Mouse (Mus musculus) stomach, postnatal 0 days (tissue): ENCODE measurements around the gene Nubp2. TPM values are rescaled to one million over a fixed set of nuclear protein-coding genes. Genes with fewer than 3 reads are reported as not detected.
A peak's percentile ranks its signal among the peaks of the same experiment; 100 is the strongest.

ENCODE experiments used
- ATAC-seq: fragments of 200-750 bp; cut with Nextera tagmentation; 2 replicates; pipeline ENCODE4 v1.8.0; 2017; ENCODE audit not compliant: low FRiP score, low TSS enrichment
- DNase-seq: peaks from one replicate; pipeline ENCODE4 v3.0.0-alpha.2; 2016; ENCODE audit warnings: low spot score
- H3K27ac ChIP-seq: fragments of 300-500 bp; sonication (generic); replicated peaks from 2 replicates; pipeline ENCODE4 v1.5.1; 2014; ENCODE audit warnings: mild to moderate bottlenecking, control low read depth
- H3K27me3 ChIP-seq: fragments of 300-500 bp; sonication (generic); 2 replicates; pipeline ENCODE4 v1.6.1; 2014; ENCODE audit warnings: low read length; ENCODE audit not compliant: control insufficient read depth, insufficient read depth
- H3K36me3 ChIP-seq: fragments of 300-500 bp; sonication (generic); 2 replicates; pipeline ENCODE4 v1.6.1; 2014; ENCODE audit warnings: low read length, mixed read lengths; ENCODE audit not compliant: control insufficient read depth, insufficient read depth
- H3K4me1 ChIP-seq: fragments of 300-500 bp; sonication (generic); replicated peaks from 2 replicates; pipeline ENCODE4 v1.6.1; 2014; ENCODE audit warnings: antibody characterized with exemption; ENCODE audit not compliant: control insufficient read depth, insufficient read depth
- H3K4me2 ChIP-seq: fragments of 300-500 bp; sonication (generic); replicated peaks from 2 replicates; pipeline ENCODE4 v1.6.1; 2014; ENCODE audit warnings: low read depth, mild to moderate bottlenecking, control low read depth, moderate library complexity
- H3K4me3 ChIP-seq: fragments of 300-500 bp; sonication (generic); 2 replicates; pipeline ENCODE4 v1.5.1; 2014; ENCODE audit warnings: low read depth, low read length, control low read depth
- H3K9ac ChIP-seq: fragments of 300-500 bp; sonication (generic); 2 replicates; pipeline ENCODE4 v1.6.1; 2014; ENCODE audit warnings: mild to moderate bottlenecking, low read length, control low read depth, mixed read lengths
- H3K9me3 ChIP-seq: fragments of 300-500 bp; sonication (generic); 2 replicates; pipeline ENCODE4 v1.6.1; 2016; ENCODE audit warnings: low read length; ENCODE audit not compliant: control insufficient read depth
- CTCF ChIP-seq: IDR thresholded peaks from 2 replicates; pipeline ENCODE4 v1.5.1; 2016; ENCODE audit warnings: antibody characterized with exemption, low read depth, mild to moderate bottlenecking, moderate library complexity
- EP300 ChIP-seq: optimal IDR thresholded peaks from 2 replicates; pipeline ENCODE3; 2016; ENCODE audit warnings: antibody characterized with exemption
- WGBS: fragments of 180-500 bp; shearing (Covaris S2); extraction: QIAGEN DNeasy Blood & Tissue Kit; methylation state at CpG from one replicate; pipeline ENCODE4 v1.1.7; 2014; 5-methylcytosine and 5-hydroxymethylcytosine counted together
- polyA plus RNA-seq: library from polyadenylated mRNA; unstranded; fragments of >200 nt; fragmentation: Nextera tagmentation; extraction: Ambion mirVana; gene quantifications from 2 replicates; pipeline ENCODE4 v1.2.1, GENCODE M21; 2015

Gene Nubp2
- polyA plus RNA-seq, 1 experiment from 2014 or later, result 39.4 TPM

DNA sequence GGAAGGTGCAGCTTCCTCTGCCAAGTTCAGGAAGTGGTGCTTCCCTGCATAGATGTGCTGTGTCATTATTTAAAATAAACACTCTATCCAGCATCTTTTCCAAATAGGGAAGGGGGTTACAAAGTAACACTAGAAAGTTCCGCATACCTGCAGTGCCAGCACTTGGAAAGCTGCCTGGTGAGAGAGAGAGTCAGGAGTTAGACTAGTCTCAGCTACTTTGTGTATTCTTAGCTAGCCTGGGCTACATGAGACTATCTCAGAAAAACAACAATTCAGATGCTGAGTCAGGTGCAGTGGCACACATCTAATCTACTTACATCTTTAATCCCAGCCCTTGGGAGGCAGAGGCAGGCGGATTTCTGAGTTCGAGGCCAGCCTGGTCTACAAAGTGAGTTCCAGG, 24.4 kb downstream of the Nubp2 start:
- Histone ChIP-seq H3K4me2 (no peak overlapping the region), H3K4me3 (no peak overlapping the region), H3K27ac (no peak overlapping the region), H3K9ac (no peak overlapping the region), H3K4me1 (no peaks in the 10 kb centered on the region), H3K27me3 (no peaks in the 10 kb centered on the region), H3K36me3 (peaks cover 14% of the 10 kb centered on the region), H3K9me3 (no peaks in the 10 kb centered on the region)
- TF ChIP-seq EP300, result no peak
- TF ChIP-seq CTCF, result no peak
- WGBS, result 95% methylated on average over 3 of the region's 3 CpGs
- ATAC-seq (no peak), DNase-seq (no peak)

DNA sequence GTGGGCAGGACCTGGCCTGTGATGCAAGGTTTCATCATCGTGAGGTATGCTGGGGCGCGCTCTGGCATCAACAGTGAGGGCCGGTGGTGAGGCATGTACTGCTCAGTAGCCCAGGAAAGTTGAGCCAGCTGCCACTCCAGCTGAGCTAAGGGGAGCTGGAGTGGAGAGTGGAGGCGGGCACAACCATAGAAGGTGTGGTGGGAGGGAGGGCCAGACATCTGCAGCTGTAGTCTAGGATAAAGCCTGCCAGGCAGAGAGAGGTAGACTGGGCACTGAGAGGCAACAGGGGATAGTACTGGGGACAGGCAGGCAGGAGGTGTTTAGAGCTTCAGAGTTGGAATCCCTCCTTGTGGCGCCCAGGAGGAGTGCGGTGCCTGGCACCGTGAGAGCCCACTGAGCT, 26.1 kb downstream of the Nubp2 start:
- no peak overlapping the region for H3K27ac ChIP-seq
- TF ChIP-seq EP300 (no peak), CTCF (no peak)
- no peaks in the 10 kb centered on the region for H3K4me1 ChIP-seq
- no peaks in the 10 kb centered on the region for H3K9me3 ChIP-seq
- H3K4me3 ChIP-seq, result no peak overlapping the region
- no peaks in the 10 kb centered on the region for H3K27me3 ChIP-seq
- no peak for DNase-seq
- ATAC-seq, result peak; percentile 25; the same call in 1 of the 2 replicates
- 91% methylated on average over 8 of the region's 8 CpGs for whole genome bisulfite sequencing
- H3K4me2 ChIP-seq, result no peak overlapping the region
- H3K36me3 ChIP-seq, result peaks cover 21% of the 10 kb centered on the region
- no peak overlapping the region for H3K9ac ChIP-seq

GRCm38 (mm10) chr17:24858967-24859366, 27.2 kb downstream of the Nubp2 start:
- H3K4me2 ChIP-seq, result no peak overlapping the region
- no peak overlapping the region for H3K27ac ChIP-seq
- H3K36me3 ChIP-seq, result peaks cover 19% of the 10 kb centered on the region
- no peak overlapping the region for H3K9ac ChIP-seq
- no peak overlapping the region for H3K4me3 ChIP-seq
- 88% methylated on average over 6 of the region's 6 CpGs for WGBS
- no peak for DNase-seq
- ATAC-seq, result no peak
- H3K9me3 ChIP-seq, result no peaks in the 10 kb centered on the region
- H3K4me1 ChIP-seq, result no peaks in the 10 kb centered on the region
- TF ChIP-seq EP300, result no peak
- TF ChIP-seq CTCF, result no peak
- H3K27me3 ChIP-seq, result no peaks in the 10 kb centered on the region

DNA sequence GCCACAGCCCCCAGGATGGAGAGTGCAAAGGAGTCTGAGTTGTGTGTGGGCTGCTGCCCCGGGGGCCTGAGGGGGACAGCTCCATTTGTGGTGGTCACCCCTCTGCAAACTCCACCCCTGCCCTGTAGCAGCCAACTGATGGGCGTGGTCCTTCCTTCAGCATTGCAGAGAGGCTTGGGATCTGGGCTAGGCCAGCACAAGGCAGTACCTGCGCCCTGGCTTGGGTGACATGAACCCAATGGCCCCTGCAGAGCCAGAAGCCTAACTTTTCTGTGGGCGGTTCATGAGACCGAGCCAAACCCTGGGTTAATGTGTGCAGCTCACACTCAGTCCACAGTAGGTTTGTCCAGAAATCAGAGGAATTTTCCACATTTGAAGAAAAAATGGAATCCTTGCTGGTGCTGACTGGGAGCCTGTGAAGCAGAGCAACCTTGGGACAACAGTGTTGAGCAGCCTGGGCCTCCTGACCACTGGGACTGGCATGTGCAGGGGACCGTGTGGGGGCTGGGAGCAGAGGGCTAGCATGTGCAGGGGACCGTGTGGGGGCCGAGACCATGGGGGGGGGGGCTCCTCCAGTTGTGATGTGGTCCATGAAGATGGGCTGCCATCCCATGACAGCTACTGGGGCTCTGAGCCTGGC, 28.2 kb downstream of the Nubp2 start:
- Histone ChIP-seq H3K27ac (no peak overlapping the region), H3K9me3 (no peaks in the 10 kb centered on the region), H3K9ac (no peak overlapping the region), H3K4me2 (no peak overlapping the region), H3K27me3 (no peaks in the 10 kb centered on the region), H3K36me3 (peaks cover 15% of the 10 kb centered on the region), H3K4me1 (no peaks in the 10 kb centered on the region), H3K4me3 (no peak overlapping the region)
- 85% methylated on average over 8 of the region's 8 CpGs for WGBS
- DNase-seq, result no peak
- ATAC-seq, result 0 out of 2 replicates have a peak, but pooled peaks have one; percentile 15
- no peak for TF ChIP-seq EP300
- TF ChIP-seq CTCF, result no peak

DNA sequence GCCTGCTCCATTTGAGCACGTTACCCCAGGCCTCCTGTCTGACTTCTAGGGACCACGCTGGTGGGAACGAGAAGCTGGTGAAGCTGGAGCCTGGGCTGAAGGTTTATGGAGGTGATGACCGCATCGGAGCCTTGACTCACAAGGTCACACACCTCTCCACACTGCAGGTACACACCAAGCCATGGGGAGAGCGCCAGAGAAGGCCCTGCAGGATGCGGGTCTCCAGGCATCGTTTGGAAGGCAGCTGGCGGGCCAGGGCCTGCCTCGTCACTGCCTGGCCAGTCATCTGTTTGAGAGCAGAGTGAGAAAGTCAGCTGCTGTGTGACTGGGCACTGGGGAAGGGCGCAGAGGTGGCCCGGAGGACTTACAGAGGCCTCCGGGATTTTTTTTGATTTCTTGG, 29.6 kb downstream of the Nubp2 start:
- Histone ChIP-seq H3K9me3 (no peaks in the 10 kb centered on the region), H3K27me3 (no peaks in the 10 kb centered on the region), H3K4me3 (no peak overlapping the region), H3K4me1 (no peaks in the 10 kb centered on the region), H3K27ac (no peak overlapping the region), H3K4me2 (no peak overlapping the region), H3K36me3 (peaks cover 15% of the 10 kb centered on the region), H3K9ac (no peak overlapping the region)
- DNase-seq (no peak), ATAC-seq (no peak)
- TF ChIP-seq EP300, result no peak
- no peak for TF ChIP-seq CTCF
- 93% methylated on average over 13 of the region's 13 CpGs for WGBS

DNA sequence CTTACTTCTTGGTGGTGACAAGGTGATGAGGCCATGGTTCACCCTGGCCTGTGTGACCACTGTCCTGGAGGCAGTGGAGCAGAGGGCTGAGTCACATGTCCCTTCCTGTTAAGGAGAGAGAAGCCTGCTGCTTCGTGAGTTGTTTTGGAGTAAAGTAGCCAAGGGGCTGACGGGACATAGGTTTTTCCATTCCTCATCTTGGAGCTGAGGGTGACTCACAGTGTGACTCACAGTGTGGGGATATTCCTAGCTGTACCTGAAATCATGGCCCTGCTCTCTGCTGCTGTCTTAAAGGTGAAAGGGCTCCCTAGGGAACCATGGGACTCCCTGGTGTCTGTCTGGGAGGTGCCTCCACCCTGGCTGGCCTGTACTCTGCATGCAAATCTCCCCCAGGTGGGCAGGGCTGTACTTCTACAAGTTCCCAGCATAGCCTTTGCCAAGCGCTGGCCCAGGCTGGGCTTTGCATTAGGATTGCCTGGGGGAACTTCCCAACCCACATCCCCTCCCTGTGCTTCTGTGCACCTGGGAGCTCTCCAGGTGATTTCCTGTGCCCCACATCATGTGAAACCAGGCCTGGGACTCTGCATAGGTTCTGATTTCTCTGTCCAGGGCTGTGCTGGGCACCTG, 30.2 kb downstream of the Nubp2 start:
- DNase-seq, result no peak
- no peaks in the 10 kb centered on the region for H3K9me3 ChIP-seq
- no peak for ATAC-seq
- no peak overlapping the region for H3K4me2 ChIP-seq
- no peak overlapping the region for H3K9ac ChIP-seq
- no peak for TF ChIP-seq EP300
- no peak for TF ChIP-seq CTCF
- H3K36me3 ChIP-seq, result peaks cover 9% of the 10 kb centered on the region; the same call in 1 of the 2 replicates
- no peak overlapping the region for H3K4me3 ChIP-seq
- no peak overlapping the region; the same call in 1 of the 2 replicates for H3K27ac ChIP-seq
- WGBS, result 77% methylated on average over 3 of the region's 3 CpGs
- no peaks in the 10 kb centered on the region for H3K4me1 ChIP-seq
- no peaks in the 10 kb centered on the region for H3K27me3 ChIP-seq
